Mouse (Mus musculus) limb, embryonic 14.5 days (tissue): ENCODE results near the gene 1700008O03Rik. TPM values are rescaled to one million over a fixed set of nuclear protein-coding genes. Genes with fewer than 3 reads are reported as not detected.

Source experiments
- ATAC-seq: fragments of 200-750 bp; cut with Nextera tagmentation; 2 replicates; pipeline ENCODE4 v1.8.0; 2017; ENCODE audit warnings: low read depth, moderate number of reproducible peaks, moderate TSS enrichment; ENCODE audit not compliant: low FRiP score
- DNase-seq: peaks from one replicate; pipeline ENCODE4 v3.0.0-alpha.2; 2015; ENCODE audit warnings: low spot score
- H3K27ac ChIP-seq: fragments of 300-500 bp; sonication (generic); replicated peaks from 2 replicates; pipeline ENCODE4 v1.5.1; 2014; ENCODE audit warnings: low read depth, mild to moderate bottlenecking, low read length, moderate library complexity, mixed read lengths
- H3K27me3 ChIP-seq: fragments of 300-500 bp; sonication (generic); 2 replicates; pipeline ENCODE4 v1.6.1; 2014; ENCODE audit warnings: low read length, mixed read lengths; ENCODE audit not compliant: control insufficient read depth, insufficient read depth
- H3K36me3 ChIP-seq: fragments of 300-500 bp; sonication (generic); 2 replicates; pipeline ENCODE4 v1.6.1; 2014; ENCODE audit warnings: mild to moderate bottlenecking, low read length, moderate library complexity, mixed read lengths; ENCODE audit not compliant: control insufficient read depth, insufficient read depth
- H3K4me1 ChIP-seq: fragments of 300-500 bp; sonication (generic); 2 replicates; pipeline ENCODE4 v1.6.1; 2014; ENCODE audit warnings: antibody characterized with exemption, low read length, mixed read lengths; ENCODE audit not compliant: control insufficient read depth, insufficient read depth
- H3K4me2 ChIP-seq: fragments of 300-500 bp; sonication (generic); replicated peaks from 2 replicates; pipeline ENCODE4 v1.6.1; 2014; ENCODE audit warnings: low read depth, mild to moderate bottlenecking, low read length, moderate library complexity; ENCODE audit not compliant: severe bottlenecking
- H3K4me3 ChIP-seq: fragments of 300-500 bp; sonication (generic); replicated peaks from 2 replicates; pipeline ENCODE4 v1.5.1; 2014; ENCODE audit warnings: low read length
- H3K9ac ChIP-seq: fragments of 300-500 bp; sonication (generic); 2 replicates; pipeline ENCODE4 v1.6.1; 2014; ENCODE audit warnings: mild to moderate bottlenecking, low read depth, low read length, moderate library complexity; ENCODE audit not compliant: severe bottlenecking
- H3K9me3 ChIP-seq: fragments of 300-500 bp; sonication (generic); 2 replicates; pipeline ENCODE4 v1.6.1; 2016; ENCODE audit warnings: low read length; ENCODE audit not compliant: control insufficient read depth
- POLR2A ChIP-seq: fragments of 200-500 bp; IDR thresholded peaks from 2 replicates; pipeline ENCODE4 v1.8.0; 2012; ENCODE audit warnings: inconsistent platforms, mild to moderate bottlenecking, moderate library complexity, borderline replicate concordance; ENCODE audit not compliant: insufficient read depth, insufficient read length; ENCODE audit errors: extremely low read depth
- WGBS: fragments of 180-500 bp; shearing (Covaris S2); extraction: QIAGEN DNeasy Blood & Tissue Kit; methylation state at CpG from one replicate; pipeline ENCODE4 v1.1.7; 2014; 5-methylcytosine and 5-hydroxymethylcytosine counted together
- polyA plus RNA-seq, 2 experiments: library from polyadenylated mRNA; depleted of rRNA in 1 of 2; stranded (reverse) in 1 of 2; unstranded in 1 of 2; fragments of >200 nt; fragmentation: Nextera tagmentation in 1 of 2; extraction: Ambion mirVana in 1 of 2; gene quantifications; 2 replicates each; pipeline versions ENCODE4 v1.2.1 to v1.2.3; 2012 to 2014

1700008O03Rik gene
- polyA plus RNA-seq, 2 experiments = 0.67 to 2.1 TPM

GRCm38 (mm10) chr7:44378290-44378689 is 7.3 kb downstream of the 1700008O03Rik start:
- 49% methylated on average over 4 of the region's 4 CpGs for WGBS
- no peak overlapping the region for H3K9ac ChIP-seq
- peak; percentile 34 for DNase-seq

GRCm38 (mm10) chr7:44375793-44376192 is 9.8 kb downstream of the 1700008O03Rik start:
- H3K4me2 ChIP-seq = no peak overlapping the region
- H3K27me3 ChIP-seq = no peaks in the 10 kb centered on the region
- no peak overlapping the region for H3K27ac ChIP-seq
- WGBS = 74% methylated on average over 3 of the region's 3 CpGs
- H3K4me3 ChIP-seq = no peak overlapping the region
- no peak overlapping the region for H3K9ac ChIP-seq
- H3K4me1 ChIP-seq = peaks cover 6% of the 10 kb centered on the region
- no peaks in the 10 kb centered on the region for H3K36me3 ChIP-seq
- DNase-seq (no peak), ATAC-seq (no peak)
- no peak for TF ChIP-seq POLR2A
- H3K9me3 ChIP-seq = no peaks in the 10 kb centered on the region

More at GRCm38 (mm10) chr7:44378290-44378689, 7.3 kb downstream of the 1700008O03Rik start:
- no peaks in the 10 kb centered on the region for H3K27me3 ChIP-seq
- H3K27ac ChIP-seq = no peak overlapping the region
- H3K4me3 ChIP-seq = no peak overlapping the region
- no peak for TF ChIP-seq POLR2A
- H3K36me3 ChIP-seq = no peaks in the 10 kb centered on the region
- peaks cover 6% of the 10 kb centered on the region for H3K4me1 ChIP-seq
- no peaks in the 10 kb centered on the region for H3K9me3 ChIP-seq
- no peak overlapping the region for H3K4me2 ChIP-seq
- no peak for ATAC-seq

- no peaks in the 10 kb centered on the region for H3K27me3 ChIP-seq
- H3K4me1 ChIP-seq = peaks cover 6% of the 10 kb centered on the region
- no peak for TF ChIP-seq POLR2A
- no peak overlapping the region; the same call in 1 of the 2 replicates for H3K9ac ChIP-seq
- H3K36me3 ChIP-seq = no peaks in the 10 kb centered on the region
- peak overlapping the region; percentile 60 for H3K4me3 ChIP-seq
- no peaks in the 10 kb centered on the region for H3K9me3 ChIP-seq
- DNase-seq = no peak
- WGBS = 6% methylated on average over 10 of the region's 10 CpGs
- no peak for ATAC-seq
- no peak overlapping the region for H3K27ac ChIP-seq
- peak overlapping the region; percentile 93 for H3K4me2 ChIP-seq
Observed at GRCm38 (mm10) chr7:44375207-44375606, 10.4 kb downstream of the 1700008O03Rik start.

GRCm38 (mm10) chr7:44374756-44375155 is 10.9 kb downstream of the 1700008O03Rik start:
- Histone ChIP-seq H3K9ac (peak overlapping the region; percentile 66), H3K27ac (no peak overlapping the region), H3K4me2 (peak overlapping the region; percentile 93), H3K4me3 (peak overlapping the region; percentile 60), H3K36me3 (no peaks in the 10 kb centered on the region), H3K4me1 (peaks cover 6% of the 10 kb centered on the region), H3K9me3 (no peaks in the 10 kb centered on the region), H3K27me3 (no peaks in the 10 kb centered on the region)
- ATAC-seq (no peak), DNase-seq (no peak)
- WGBS = 3% methylated on average over 5 of the region's 5 CpGs
- no peak for TF ChIP-seq POLR2A

GRCm38 (mm10) chr7:44373889-44374652 is 11.5 kb downstream of the 1700008O03Rik start:
- peak overlapping the region; percentile 66 for H3K9ac ChIP-seq
- H3K4me1 ChIP-seq = peaks cover 6% of the 10 kb centered on the region
- no peaks in the 10 kb centered on the region for H3K9me3 ChIP-seq
- ATAC-seq (peak; percentile 91), DNase-seq (peak; percentile 94)
- H3K27me3 ChIP-seq = no peaks in the 10 kb centered on the region
- no peaks in the 10 kb centered on the region for H3K36me3 ChIP-seq
- peak overlapping the region; percentile 3; the same call in 1 of the 2 replicates for H3K27ac ChIP-seq
- TF ChIP-seq POLR2A = no peak
- peak overlapping the region; percentile 93 for H3K4me2 ChIP-seq
- 0% methylated on average over 19 of the region's 19 CpGs for WGBS
- peak overlapping the region; percentile 60 for H3K4me3 ChIP-seq
